Mouse (Mus musculus) large intestine, adult 2 months (tissue): ENCODE results near the gene BC052040. TPM values are rescaled to one million over a fixed set of nuclear protein-coding genes. Genes with fewer than 3 reads are reported as not detected.

Experiments used
- DNase-seq: peaks from one replicate; pipeline ENCODE4 v3.0.0-alpha.2; 2012; ENCODE audit warnings: low read depth, low spot score
- WGBS: fragments of 180-500 bp; shearing (Covaris S2); methylation state at CpG from one replicate; pipeline ENCODE4 v1.1.7; 2018; 5-methylcytosine and 5-hydroxymethylcytosine counted together
- polyA plus RNA-seq: library from polyadenylated mRNA; depleted of rRNA; stranded (reverse); fragments of >200 nt; gene quantifications from 2 replicates; pipeline ENCODE4 v1.2.3, GENCODE M21; 2012

BC052040 gene
- polyA plus RNA-seq, 1 experiment, result 2.9 TPM

GRCm38 (mm10) chr2:115822361-115822760 lies 240.8 kb downstream of the BC052040 start:
- 93% methylated on average over 5 of the region's 5 CpGs for WGBS
- no peak for DNase-seq
